Mouse (Mus musculus) ES-E14 (cell line): ENCODE measurements around the gene Utrn.

Experiments used
- CHD2 ChIP-seq: IDR thresholded peaks from 2 replicates; pipeline ENCODE4 v1.6.1; 2014; ENCODE audit warnings: mild to moderate bottlenecking, low read depth, low read length, inconsistent platforms
- HCFC1 ChIP-seq: IDR thresholded peaks from 2 replicates; pipeline ENCODE4 v1.6.1; 2012; ENCODE audit warnings: low read length, inconsistent platforms, borderline replicate concordance; ENCODE audit not compliant: insufficient read depth
- MAFK ChIP-seq: IDR thresholded peaks from 2 replicates; pipeline ENCODE4 v1.6.1; 2014; ENCODE audit warnings: mild to moderate bottlenecking, low read depth, low read length, inconsistent platforms; ENCODE audit not compliant: insufficient read depth
- ZNF384 ChIP-seq: IDR thresholded peaks from 2 replicates; pipeline ENCODE4 v1.6.1; 2012; ENCODE audit warnings: low read depth, low read length, inconsistent platforms

DNA sequence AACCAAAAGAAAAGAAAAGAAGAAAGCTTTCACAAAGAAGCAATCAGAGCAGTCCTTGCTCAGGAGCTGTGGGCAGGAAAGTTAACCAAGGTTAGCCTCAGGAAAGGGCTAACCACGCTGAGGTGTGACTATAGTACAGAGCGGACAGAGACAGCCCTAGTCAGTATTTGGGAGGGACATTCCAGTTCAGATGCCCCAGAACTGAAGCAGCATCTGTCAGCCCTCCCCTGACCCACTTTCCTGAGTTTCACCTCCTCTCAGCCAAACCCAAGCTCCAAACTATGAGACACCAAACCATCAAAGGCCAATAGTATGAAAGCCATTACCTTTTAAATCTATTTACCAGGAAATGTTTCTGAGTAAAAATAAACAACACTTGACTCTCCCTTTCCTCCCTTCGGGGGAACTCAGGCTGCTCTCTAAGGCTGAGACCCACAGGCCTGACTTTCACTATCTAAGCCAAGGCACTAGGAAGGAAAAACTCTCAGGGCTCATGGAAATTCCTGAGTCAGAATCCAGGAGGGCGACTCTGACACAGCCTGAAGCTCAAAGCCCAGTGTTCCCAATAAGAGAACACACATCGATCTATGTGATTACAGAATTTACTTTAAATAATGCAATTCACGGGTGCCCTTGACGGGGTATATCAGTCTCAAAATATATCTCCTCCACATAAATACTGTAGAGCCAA is 18.2 kb downstream of the Utrn start:
- TF ChIP-seq CHD2: no peak
- TF ChIP-seq HCFC1: no peak
- no peak for TF ChIP-seq ZNF384
- no peak for TF ChIP-seq MAFK
